Mouse (Mus musculus) MEL (cell line): ENCODE data around the gene Gm2115.

Experiments
- CHD2 ChIP-seq: IDR thresholded peaks from 2 replicates; pipeline ENCODE4 v1.6.1; 2011; ENCODE audit warnings: low read length, improper control_type of control experiment
- ELF1 ChIP-seq: IDR thresholded peaks from 2 replicates; pipeline ENCODE4 v1.6.1; 2014; ENCODE audit warnings: low read depth, mild to moderate bottlenecking, inconsistent platforms, low read length, improper control_type of control experiment, moderate library complexity
- JUND ChIP-seq: IDR thresholded peaks from 2 replicates; pipeline ENCODE4 v1.6.1; 2011; ENCODE audit warnings: low read depth, mild to moderate bottlenecking, improper control_type of control experiment, low read length
- TBP ChIP-seq: IDR thresholded peaks from 2 replicates; pipeline ENCODE4 v1.8.0; 2011; ENCODE audit warnings: low read depth, low read length, improper control_type of control experiment

DNA sequence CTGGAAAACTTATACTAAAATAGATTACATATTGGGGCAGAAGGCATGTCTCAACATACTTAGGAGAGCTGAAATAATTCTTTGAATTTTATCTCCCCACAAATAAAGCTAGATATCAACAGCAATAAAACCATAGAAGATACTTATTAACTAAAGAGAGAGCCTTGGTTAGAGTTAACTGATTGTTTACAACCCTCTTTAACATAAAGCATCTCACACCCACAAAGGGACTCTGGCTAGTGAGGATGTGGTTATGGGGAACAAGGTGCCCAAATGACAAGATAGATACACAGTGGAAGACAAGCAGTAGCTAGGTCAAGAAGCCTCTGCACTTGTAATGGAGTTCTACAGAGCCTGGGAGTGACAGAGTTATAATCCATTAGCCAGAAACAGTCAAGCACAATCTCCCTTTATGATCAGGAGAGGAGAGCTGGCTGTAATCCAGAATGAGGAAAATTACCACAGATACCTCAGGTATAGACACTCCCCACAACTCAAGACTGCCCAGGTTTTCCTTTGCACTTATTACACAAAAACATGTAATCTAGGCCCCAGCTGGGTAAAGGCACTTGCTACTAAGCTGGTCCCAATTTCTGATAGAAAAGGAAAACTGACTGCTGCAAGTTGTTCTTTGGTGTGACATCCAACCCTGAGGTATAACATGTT is 10.1 kb upstream of the Gm2115 start:
- TF ChIP-seq ELF1 (no peak), TBP (no peak), JUND (no peak), CHD2 (no peak)
